Mouse (Mus musculus) neural tube, embryonic 15.5 days (tissue): ENCODE measurements around the gene Snx3. TPM values are rescaled to one million over a fixed set of nuclear protein-coding genes. Genes with fewer than 3 reads are reported as not detected.

Source experiments
- ATAC-seq: fragments of 200-750 bp; cut with Nextera tagmentation; 2 replicates; pipeline ENCODE4 v1.8.0; 2017; ENCODE audit warnings: mild to moderate bottlenecking, moderate TSS enrichment, moderate library complexity; ENCODE audit not compliant: low FRiP score
- H3K27ac ChIP-seq: fragments of 300-500 bp; sonication (generic); replicated peaks from 2 replicates; pipeline ENCODE4 v1.5.1; 2015; ENCODE audit warnings: mild to moderate bottlenecking, inconsistent platforms
- H3K27me3 ChIP-seq: fragments of 300-500 bp; sonication (generic); replicated peaks from 2 replicates; pipeline ENCODE4 v1.6.1; 2015; ENCODE audit warnings: inconsistent platforms
- H3K36me3 ChIP-seq: fragments of 300-500 bp; sonication (generic); 2 replicates; pipeline ENCODE4 v1.6.1; 2015; ENCODE audit warnings: inconsistent platforms
- H3K4me1 ChIP-seq: fragments of 300-500 bp; sonication (generic); 2 replicates; pipeline ENCODE4 v1.6.1; 2015; ENCODE audit warnings: inconsistent platforms
- H3K4me2 ChIP-seq: fragments of 300-500 bp; sonication (generic); 2 replicates; pipeline ENCODE4 v1.6.1; 2015; ENCODE audit warnings: inconsistent platforms, mild to moderate bottlenecking, moderate library complexity
- H3K4me3 ChIP-seq: fragments of 300-500 bp; sonication (generic); replicated peaks from 2 replicates; pipeline ENCODE4 v1.5.1; 2015; ENCODE audit warnings: mild to moderate bottlenecking, inconsistent platforms
- H3K9ac ChIP-seq: fragments of 300-500 bp; sonication (generic); replicated peaks from 2 replicates; pipeline ENCODE4 v1.6.1; 2015; ENCODE audit warnings: mild to moderate bottlenecking, inconsistent platforms
- H3K9me3 ChIP-seq: fragments of 300-500 bp; sonication (generic); replicated peaks from 2 replicates; pipeline ENCODE4 v1.6.1; 2016; ENCODE audit warnings: inconsistent platforms
- WGBS: fragments of 180-500 bp; shearing (Covaris S2); methylation state at CpG from one replicate; pipeline ENCODE4 v1.1.7; 2015; ENCODE audit warnings: mixed read lengths; 5-methylcytosine and 5-hydroxymethylcytosine counted together
- polyA plus RNA-seq: library from polyadenylated mRNA; unstranded; fragments of >200 nt; fragmentation: Nextera tagmentation; extraction: Ambion mirVana; gene quantifications from 2 replicates; pipeline ENCODE4 v1.2.1, GENCODE M21; 2015

Gene Snx3
- polyA plus RNA-seq, 1 experiment from 2014 or later: 346 TPM

DNA sequence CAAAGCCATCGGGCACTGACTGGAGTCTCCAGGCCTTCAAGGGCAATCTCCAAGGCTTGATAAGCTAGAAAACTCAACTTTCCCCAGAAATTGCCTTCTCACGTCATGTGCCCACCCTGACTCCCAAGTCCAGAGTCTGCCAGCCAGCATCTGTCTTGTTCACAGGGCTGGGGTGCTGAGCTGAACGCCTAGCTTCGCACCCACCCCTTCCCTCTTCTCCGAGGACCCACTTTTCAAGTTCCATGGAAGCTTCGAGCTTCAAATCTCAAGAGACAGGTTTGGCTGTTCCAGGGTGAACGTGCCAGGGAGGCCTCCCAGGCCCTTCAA lies 79.1 kb downstream of the Snx3 start:
- Histone ChIP-seq H3K4me1 (peaks cover 27% of the 10 kb centered on the region), H3K27me3 (peaks cover 94% of the 10 kb centered on the region), H3K4me3 (no peak overlapping the region), H3K9me3 (no peaks in the 10 kb centered on the region), H3K27ac (no peak overlapping the region), H3K36me3 (no peaks in the 10 kb centered on the region), H3K9ac (no peak overlapping the region), H3K4me2 (no peak overlapping the region)
- WGBS: 9% methylated on average over 7 of the region's 7 CpGs
- ATAC-seq: no peak

DNA sequence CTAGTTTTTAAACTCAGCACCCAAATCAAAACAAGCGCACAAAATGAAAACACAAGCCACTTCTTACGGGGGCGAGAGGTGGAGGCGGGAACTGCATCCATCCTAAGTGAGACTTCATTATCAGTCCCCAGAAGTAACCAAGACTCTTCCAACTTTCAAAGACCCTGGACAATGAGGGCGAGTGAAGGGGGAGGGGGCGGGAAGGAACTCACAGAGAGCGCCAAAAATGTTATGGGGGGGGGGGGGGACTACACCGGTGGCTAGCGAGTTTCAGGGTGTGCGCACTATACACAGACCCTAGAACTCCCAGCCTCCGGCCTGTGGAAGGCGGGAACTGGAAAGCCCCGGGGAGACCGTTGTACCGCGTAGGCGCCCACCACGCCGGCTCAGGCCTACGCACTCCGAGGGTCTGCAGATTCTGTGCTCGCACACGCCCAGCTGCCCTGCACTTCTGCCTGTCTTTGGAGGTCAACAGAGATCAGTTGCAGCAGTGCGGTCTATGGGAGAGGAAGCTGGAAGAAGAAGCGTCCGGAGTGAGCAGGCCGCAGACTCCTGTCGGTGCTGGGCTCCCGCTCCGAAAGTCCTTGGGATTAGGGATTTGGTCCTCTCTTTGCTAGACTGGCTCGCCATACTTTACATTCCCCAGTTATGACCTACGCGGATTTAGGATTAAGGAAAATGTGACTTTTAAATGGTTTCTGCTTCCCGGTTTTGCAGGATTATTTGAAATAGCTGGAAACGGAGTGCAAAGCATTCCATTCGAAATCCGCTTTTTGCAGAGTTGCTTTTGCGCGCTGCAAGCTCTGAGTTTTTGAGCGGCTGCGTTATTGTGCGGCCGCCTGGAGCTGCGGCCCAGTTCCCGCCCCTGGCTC lies 80.1 kb downstream of the Snx3 start:
- Histone ChIP-seq H3K27ac (no peak overlapping the region), H3K4me1 (peaks cover 27% of the 10 kb centered on the region), H3K9ac (no peak overlapping the region), H3K4me3 (no peak overlapping the region), H3K36me3 (no peaks in the 10 kb centered on the region), H3K27me3 (peaks cover 94% of the 10 kb centered on the region), H3K9me3 (no peaks in the 10 kb centered on the region), H3K4me2 (no peak overlapping the region)
- WGBS: 1% methylated on average over 41 of the region's 45 CpGs
- no peak for ATAC-seq

DNA sequence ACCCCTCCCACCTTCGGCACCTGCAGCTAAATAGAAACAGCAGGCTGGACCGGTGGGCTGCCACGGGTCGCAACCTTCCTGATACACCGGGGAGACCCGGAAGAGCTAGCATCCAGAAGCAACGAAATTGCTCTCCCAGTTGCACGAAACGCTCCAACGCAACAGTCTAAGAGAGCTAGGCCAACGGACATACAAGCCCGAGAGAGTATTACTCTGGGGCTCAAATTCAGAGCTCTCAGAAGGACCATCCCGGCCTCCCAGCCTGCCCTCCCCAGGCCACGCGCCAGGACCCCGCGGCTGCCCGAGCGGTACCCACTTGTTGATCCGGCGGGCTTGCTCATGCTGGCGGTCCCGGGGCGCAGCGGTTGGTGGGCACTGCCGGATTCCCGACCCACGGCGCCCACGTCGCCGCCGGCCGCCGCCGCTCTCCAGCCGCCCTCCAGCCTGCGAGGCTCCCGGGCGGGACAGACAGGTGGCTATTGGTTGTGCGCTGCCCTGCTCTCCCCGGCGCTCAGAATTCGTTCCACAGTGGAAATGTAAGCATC lies 80.8 kb downstream of the Snx3 start:
- H3K9ac ChIP-seq: no peak overlapping the region
- WGBS: under 1% methylated on average over 44 of the region's 44 CpGs
- H3K4me2 ChIP-seq: no peak overlapping the region
- no peaks in the 10 kb centered on the region for H3K36me3 ChIP-seq
- peaks cover 94% of the 10 kb centered on the region for H3K27me3 ChIP-seq
- H3K27ac ChIP-seq: no peak overlapping the region
- no peaks in the 10 kb centered on the region for H3K9me3 ChIP-seq
- no peak for ATAC-seq
- no peak overlapping the region for H3K4me3 ChIP-seq
- H3K4me1 ChIP-seq: peaks cover 27% of the 10 kb centered on the region

DNA sequence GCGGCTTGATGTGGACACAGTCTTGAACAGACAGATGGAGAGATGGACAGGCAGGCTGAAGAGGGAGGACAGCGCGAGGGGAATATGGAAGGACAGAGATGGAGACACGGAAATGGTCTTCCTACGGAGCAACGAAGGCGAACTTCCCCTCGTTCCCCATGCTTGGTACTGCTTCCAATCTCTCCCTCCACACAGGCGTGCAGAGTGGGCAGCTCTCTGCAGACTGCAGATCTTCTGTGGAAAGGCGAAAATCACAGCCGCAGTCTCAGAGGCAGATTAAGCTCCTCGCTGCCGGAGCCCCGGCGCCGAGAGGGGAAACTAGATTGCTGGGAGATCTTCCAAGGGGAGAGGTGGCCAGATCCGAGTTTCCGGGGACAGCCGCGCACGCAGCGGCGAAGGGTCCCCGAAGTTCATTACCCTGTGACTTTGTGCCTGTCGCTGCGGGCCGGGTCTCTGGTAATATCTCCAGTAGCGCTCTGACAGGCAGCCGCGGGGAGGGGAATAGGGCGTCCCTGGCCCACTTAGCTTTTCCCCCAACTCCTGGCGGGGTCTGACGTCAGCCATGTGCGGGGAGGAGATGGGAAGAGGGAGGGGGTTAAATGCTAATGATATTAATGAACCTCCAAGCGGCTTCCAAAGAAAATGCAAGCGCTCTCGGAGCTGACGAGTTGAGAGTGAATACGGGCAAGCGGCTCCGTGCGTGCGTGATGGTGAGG lies 81.5 kb downstream of the Snx3 start, which contains the start of the genes Nr2e1 and Ostm1:
Gene Nr2e1, minus strand, starts transcription at position 476 of the 716 bp plus-strand sequence.
Gene Ostm1, plus strand, starts transcription at position 666 of the 716 bp plus-strand sequence.
- no peak for ATAC-seq
- Histone ChIP-seq H3K36me3 (no peaks in the 10 kb centered on the region), H3K9me3 (no peaks in the 10 kb centered on the region), H3K9ac (no peak within 1 kb of the TSS), H3K27ac (no peak within 1 kb of the TSS), H3K4me3 (no peak within 1 kb of the TSS), H3K4me1 (peaks cover 27% of the 10 kb centered on the region), H3K27me3 (peaks cover 93% of the 10 kb centered on the region), H3K4me2 (peak within 1 kb of the TSS; percentile 24; the same call in 1 of the 2 replicates)
- under 1% methylated on average over 43 of the region's 43 CpGs for WGBS

DNA sequence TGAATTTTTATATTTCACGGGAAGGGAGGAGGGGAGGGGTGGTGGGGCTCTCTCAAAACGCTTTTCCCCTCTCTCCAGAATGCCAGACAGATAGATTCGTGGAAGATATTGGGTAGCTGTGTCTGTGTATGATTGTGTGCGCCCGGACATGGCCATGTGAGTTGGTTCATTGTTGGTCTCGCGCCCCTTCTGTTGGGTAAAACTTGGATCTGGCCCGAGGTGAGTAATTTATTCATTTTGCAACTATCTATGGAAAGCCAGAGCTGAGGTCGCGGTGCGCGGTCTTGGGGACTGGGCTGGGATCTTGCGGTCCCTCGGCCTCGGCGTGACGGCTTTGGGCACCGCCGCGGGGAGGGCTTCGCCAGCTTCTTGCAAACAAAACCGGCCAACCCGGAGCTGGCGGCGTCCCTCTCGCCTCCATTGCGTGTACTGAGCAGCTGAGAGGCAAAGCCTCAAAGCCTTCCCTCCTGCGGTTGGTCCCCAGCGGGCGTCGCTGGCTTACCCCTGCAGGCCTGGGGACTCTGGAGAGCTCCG lies 82.1 kb downstream of the Snx3 start:
- no peaks in the 10 kb centered on the region for H3K36me3 ChIP-seq
- peaks cover 94% of the 10 kb centered on the region for H3K27me3 ChIP-seq
- no peak overlapping the region for H3K27ac ChIP-seq
- H3K4me3 ChIP-seq: no peak overlapping the region
- ATAC-seq: no peak
- peaks cover 27% of the 10 kb centered on the region for H3K4me1 ChIP-seq
- H3K9me3 ChIP-seq: no peaks in the 10 kb centered on the region
- H3K4me2 ChIP-seq: peak overlapping the region; percentile 24; the same call in 1 of the 2 replicates
- H3K9ac ChIP-seq: no peak overlapping the region
- under 1% methylated on average over 32 of the region's 32 CpGs for WGBS

DNA sequence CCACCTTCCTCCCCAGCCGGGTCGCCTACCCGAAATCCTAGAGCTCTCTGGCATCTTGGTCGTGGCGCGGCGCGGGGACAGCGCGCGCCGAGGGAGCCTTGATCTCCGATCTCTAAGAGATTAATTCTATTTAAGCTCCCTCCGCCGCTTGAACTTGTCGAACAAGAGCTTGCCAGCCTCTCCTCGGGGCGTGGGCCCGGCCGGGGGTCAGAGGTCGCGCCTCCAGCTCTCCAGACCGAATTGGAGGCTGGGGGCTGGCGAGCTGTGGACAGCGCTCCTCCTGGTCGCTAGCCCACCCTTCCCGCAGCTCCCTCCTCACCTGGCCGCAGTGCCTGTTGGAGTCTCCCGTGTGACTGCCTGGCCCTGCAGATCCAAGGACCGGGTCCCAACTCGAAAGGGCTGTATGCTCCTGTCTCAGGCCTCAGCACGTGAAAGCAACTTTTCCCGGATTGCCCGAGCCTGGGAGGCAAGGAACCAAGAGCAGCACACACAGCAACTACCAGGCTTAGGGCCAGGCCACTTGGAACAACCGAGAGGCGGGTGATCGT lies 82.7 kb downstream of the Snx3 start:
- no peak overlapping the region for H3K4me3 ChIP-seq
- 2% methylated on average over 37 of the region's 37 CpGs for WGBS
- no peak for ATAC-seq
- H3K36me3 ChIP-seq: no peaks in the 10 kb centered on the region
- H3K27ac ChIP-seq: no peak overlapping the region
- H3K4me1 ChIP-seq: peaks cover 25% of the 10 kb centered on the region
- H3K9ac ChIP-seq: no peak overlapping the region
- H3K27me3 ChIP-seq: peaks cover 94% of the 10 kb centered on the region
- H3K9me3 ChIP-seq: no peaks in the 10 kb centered on the region
- H3K4me2 ChIP-seq: peak overlapping the region; percentile 24; the same call in 1 of the 2 replicates

Other genes with a start within 250 kb of the Snx3 start
- gene Foxo3, start 225.3 kb upstream of the Snx3 start, polyA plus RNA-seq: 4.6 and 6.2 TPM in 2 replicates
- 8.6 and 11.1 TPM in 2 replicates for gene Afg1l, start 23.5 kb upstream of the Snx3 start, polyA plus RNA-seq
- not detected in 2 replicates for gene Nr2e1, start 81.6 kb downstream of the Snx3 start, polyA plus RNA-seq
- gene Ostm1, start 81.8 kb downstream of the Snx3 start, polyA plus RNA-seq: 33.7 and 36.1 TPM in 2 replicates